Mouse (Mus musculus): ENCODE results near the gene Baiap2l1.

- peak; percentile 71; the same call in 1 of the 2 replicates for TF ChIP-seq POLR2A (IDR thresholded peaks at IDR 0.05; ENCODE audit: control insufficient read depth, low read depth, low read length)
- TF ChIP-seq CTCF (IDR thresholded peaks at IDR 0.05; ENCODE audit: control insufficient read depth, insufficient read depth, insufficient replicate concordance, low read depth, low read length), result no peak
Observed at GRCm38 (mm10) chr5:144223503-144223862, 134.4 kb downstream of the Baiap2l1 start, which contains the start of gene Tecpr1.
